Mouse (Mus musculus) intestine, embryonic 14.5 days (tissue): Measurements from ENCODE around the gene Tifa. TPM values are rescaled to one million over a fixed set of nuclear protein-coding genes. Genes with fewer than 3 reads are reported as not detected.

Experiments used
- polyA plus RNA-seq: library from polyadenylated mRNA; unstranded; fragments of >200 nt; fragmentation: Nextera tagmentation; extraction: Ambion mirVana; gene quantifications from 2 replicates; pipeline ENCODE4 v1.2.1, GENCODE M21; 2014

Gene Tifa
- polyA plus RNA-seq, 1 experiment from 2014 or later: 14.0 TPM

Other genes with a start within 250 kb of the Tifa start
- gene Larp7, start 236.5 kb upstream of the Tifa start, polyA plus RNA-seq: 52.1 and 65.3 TPM in 2 replicates
- gene Zgrf1, start 236.3 kb upstream of the Tifa start, polyA plus RNA-seq: 8.8 and 12.8 TPM in 2 replicates
- not detected in 2 replicates for gene Neurog2, start 156.7 kb upstream of the Tifa start, polyA plus RNA-seq
- gene Alpk1, start 9.3 kb upstream of the Tifa start, polyA plus RNA-seq: 1.7 and 2.9 TPM in 2 replicates
- gene Ap1ar, start 47.7 kb downstream of the Tifa start, polyA plus RNA-seq: 65.5 and 67.5 TPM in 2 replicates
- gene Fam241a, start 106.5 kb downstream of the Tifa start, polyA plus RNA-seq: 8.7 and 10.5 TPM in 2 replicates